Mouse (Mus musculus): Measurements from ENCODE around the gene Cdkn2d.

DNA sequence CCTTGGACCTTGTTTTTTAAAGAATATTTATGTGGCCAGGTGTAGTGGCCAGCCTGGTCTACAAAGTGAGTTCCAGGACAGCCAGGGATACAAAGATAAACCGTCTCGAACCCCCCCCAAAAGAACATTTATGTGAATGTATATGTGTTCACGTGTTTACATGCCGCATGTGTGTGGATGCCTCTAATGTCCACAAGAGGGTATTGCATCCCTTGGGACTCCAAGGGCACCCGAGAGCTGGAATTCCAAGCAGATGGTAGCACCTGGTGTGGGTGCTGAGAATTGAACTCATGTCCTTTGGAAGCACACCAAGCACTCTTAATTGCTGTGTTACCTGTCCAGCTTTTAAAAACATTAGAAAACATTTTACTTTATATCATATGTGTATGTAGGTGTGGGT, 7.6 kb downstream of the Cdkn2d start:
- TF ChIP-seq CTCF (IDR thresholded peaks at IDR 0.05) (peak; percentile 40), EP300 (IDR thresholded peaks at IDR 0.05) (no peak)

All from lung, postnatal 0 days (tissue).